Mouse (Mus musculus): ENCODE measurements around the gene Polr2e.
"Not testable (repeated sequence)": the region's sequence is repeated elsewhere in the genome, so short reads cannot be mapped to it uniquely, and the experiment has no call there.

Gene Polr2e

DNA sequence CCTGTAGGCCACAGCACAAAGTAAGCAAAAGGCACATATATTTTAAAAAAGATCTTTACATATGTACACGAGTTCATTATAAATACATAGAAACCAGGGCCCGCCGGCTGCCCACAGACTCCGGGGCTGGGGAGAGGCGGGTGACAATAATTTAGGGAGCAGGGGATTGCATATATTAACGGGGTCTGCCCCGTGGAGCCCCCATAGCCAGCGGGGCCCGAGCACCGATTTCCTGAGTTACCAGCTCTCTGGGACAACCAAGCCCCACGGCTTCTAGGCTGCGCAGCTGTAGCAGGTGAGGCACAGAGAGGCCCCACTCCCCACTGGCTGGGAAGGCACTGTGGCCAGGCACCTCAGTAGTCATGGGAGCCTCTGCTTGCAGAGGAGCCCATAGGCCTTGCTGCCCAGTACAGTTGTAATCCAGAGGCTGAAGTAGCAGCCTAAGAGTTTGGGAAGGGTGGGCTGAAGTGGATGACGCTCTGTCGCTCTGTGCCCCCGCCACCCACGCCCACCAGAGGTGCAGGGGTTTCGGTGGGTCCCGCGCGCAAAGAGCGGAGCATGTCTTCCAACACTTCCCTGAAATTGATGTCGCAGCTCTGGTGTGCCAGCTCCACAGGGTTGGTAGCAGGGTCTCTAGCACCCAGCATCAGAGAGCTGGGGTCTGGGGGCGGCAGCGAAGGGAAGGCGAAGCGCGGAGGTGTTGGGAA lies 17.5 kb upstream of the Polr2e start:
- no peak for DNase-seq (ENCODE audit: low spot score in 2 of 2)

DNA sequence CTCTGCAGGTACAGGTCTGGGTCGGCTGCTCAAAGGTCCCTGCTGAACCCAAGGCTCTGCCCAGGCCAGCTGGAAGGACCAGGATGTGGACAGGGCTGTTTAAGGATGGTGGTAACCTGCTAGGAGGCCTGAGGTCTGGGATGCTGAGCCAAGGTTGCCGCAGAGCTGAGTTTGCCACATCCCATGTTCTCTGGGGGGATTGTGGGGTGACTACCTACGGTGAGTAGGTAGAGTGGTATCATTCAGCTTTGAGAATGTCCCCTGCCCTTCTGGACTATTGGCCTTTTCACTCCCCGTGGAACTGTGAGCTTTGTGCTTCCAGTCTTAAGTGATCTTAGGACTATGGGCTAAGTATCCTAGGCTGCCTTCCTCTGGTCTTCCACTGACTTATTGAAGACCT lies 16.9 kb upstream of the Polr2e start:
- DNase-seq (ENCODE audit: low spot score in 2 of 2), result no peak

DNA sequence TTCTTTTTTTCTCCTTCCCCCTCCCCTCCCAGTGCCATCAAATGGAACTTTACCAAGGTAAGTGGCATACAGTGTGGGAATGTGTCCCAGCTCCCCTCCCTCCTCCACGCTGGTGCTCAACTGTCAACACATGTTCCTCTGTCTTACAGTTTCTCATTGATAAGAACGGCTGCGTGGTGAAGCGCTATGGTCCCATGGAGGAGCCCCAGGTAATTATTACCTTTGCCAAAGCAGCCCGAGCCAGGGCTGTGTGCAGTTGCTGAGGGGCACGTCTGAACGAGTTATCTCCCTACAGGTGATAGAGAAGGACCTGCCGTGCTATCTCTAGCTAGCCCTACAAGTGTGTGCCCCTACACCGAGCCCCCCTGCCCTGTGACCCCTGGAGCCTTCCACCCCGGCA lies 16.3 kb upstream of the Polr2e start:
- DNase-seq (ENCODE audit: low spot score in 2 of 2), result no peak

DNA sequence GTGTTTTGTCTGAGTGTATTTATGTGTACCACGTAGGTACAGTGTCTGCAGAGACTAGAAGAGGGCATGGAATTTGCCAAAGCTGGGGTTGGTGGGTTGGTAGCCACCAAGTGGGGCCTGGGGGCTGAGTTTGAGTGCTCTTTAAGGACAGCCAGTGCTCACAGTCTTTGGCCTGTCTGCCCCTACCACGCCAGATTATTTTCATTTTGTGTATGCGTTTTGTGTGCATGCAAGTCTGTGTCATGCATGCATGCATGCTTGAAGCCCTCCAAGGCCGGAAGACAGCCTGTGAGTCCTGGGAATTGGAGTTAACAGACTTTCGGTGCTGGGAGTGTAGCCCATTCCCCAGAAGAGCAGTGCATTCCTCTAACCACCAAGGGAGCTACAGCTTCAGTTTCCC lies 15.8 kb upstream of the Polr2e start:
- no peak for DNase-seq (ENCODE audit: low spot score in 2 of 2)

DNA sequence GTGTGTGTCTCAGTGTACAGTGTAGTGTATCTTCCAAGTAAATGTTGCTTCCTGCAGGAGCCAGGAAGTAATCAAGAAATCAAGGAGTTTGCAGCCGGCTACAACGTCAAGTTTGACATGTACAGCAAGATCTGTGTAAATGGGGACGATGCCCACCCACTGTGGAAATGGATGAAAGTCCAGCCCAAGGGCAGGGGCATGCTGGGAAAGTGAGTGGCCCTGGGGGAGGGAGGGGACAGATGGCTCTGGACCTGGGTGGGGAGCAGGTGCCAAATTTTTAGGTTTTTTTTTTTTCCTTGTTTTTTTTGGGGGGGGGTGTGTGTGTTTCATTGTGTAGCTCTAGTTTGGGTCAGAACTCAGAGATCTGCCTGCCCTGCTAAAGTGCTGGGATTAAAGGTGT lies 15.3 kb upstream of the Polr2e start:
- not testable (repeated sequence) for DNase-seq (ENCODE audit: low spot score in 2 of 2)

DNA sequence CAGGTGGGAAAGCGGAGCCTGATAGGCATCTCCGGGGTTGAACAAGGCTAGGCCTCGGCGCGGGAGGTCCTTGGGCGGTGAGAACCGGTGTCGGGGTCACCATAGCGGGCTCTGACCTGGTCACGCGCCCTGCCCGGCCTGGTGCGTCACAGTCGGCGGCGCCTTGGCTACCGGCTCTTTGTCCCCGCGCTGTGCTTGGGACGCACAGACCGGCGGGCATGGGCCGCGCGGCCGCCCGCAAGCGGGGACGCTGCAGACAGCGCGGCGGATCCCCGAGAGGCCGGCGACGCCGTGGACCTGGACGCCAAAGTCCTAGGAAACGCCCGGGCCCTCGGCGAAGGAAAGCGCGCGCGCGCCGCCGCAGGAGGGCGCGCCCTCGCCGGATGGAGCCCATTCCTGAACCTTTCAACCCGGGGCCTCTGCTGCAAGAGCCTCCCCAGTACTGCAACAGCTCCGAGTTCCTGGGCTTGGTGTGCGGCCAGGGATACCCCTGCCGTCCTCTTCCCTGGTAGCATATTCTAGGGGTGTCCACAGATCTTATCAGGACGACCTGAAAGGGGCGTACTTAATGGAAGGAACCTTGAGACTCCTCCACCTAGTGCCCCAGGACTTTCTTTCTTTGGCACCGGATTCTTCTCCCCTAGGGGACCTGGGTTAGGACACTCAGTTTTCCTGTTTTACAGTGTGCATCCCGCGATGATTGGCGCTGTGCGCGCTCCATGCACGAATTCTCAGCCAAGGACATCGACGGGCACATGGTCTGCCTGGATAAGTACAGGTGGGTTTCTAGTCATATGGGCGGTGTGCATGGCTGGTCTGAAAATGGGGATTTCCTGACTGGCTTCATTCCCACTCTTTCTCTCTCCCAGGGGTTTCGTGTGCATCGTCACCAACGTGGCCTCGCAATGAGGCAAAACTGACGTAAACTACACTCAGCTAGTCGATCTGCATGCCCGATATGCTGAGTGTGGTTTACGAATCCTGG lies 14.5 kb upstream of the Polr2e start:
- DNase-seq (ENCODE audit: low spot score in 2 of 2), result peak; percentile 48 to 68

DNA sequence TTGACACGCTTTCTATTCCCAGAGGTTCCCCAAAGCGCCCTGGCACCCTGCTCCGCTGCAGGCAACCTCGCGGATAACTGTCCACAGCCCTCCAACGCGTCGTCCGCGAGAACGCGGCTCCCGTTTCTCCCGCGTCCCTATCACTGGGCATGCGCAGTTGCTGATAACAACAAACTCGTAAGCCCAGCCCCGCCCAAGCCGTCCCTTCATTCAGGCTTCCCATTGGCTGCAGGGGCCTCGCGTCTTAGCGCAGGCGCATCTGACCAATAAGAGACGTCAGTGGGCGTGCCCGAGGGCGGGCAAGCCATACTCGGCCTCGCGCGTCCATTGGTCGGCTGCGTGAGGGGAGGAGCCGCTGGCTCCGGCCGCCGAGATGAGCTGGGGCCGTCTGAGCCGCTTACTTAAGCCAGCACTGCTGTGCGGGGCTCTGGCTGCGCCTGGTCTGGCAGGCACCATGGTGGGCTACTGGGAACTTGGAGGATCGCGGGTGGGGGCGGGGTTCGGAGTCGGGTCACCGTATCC lies 13.7 kb upstream of the Polr2e start:
- peak; percentile 99 to 100 for DNase-seq (ENCODE audit: low spot score in 2 of 2)

DNA sequence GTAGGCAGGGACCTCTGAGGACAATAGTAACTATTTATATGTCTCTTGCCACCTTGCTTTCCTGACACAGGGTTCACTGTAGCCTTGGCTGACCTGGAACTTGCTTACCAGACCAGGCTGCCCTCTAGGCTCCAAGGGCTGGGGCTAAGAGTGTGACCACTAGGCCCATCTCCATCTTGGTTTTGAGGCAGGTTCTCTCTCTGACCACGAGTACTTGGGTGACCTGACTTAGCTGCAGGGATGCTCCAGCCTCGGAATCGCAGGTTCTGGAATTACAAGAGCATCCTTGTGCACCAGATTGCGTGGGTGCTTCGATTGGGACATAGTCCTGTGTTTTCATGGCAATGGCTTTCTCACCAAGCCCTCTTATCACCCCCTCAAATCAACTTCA lies 12.8 kb upstream of the Polr2e start:
- no peak for DNase-seq (ENCODE audit: low spot score in 2 of 2)

DNA sequence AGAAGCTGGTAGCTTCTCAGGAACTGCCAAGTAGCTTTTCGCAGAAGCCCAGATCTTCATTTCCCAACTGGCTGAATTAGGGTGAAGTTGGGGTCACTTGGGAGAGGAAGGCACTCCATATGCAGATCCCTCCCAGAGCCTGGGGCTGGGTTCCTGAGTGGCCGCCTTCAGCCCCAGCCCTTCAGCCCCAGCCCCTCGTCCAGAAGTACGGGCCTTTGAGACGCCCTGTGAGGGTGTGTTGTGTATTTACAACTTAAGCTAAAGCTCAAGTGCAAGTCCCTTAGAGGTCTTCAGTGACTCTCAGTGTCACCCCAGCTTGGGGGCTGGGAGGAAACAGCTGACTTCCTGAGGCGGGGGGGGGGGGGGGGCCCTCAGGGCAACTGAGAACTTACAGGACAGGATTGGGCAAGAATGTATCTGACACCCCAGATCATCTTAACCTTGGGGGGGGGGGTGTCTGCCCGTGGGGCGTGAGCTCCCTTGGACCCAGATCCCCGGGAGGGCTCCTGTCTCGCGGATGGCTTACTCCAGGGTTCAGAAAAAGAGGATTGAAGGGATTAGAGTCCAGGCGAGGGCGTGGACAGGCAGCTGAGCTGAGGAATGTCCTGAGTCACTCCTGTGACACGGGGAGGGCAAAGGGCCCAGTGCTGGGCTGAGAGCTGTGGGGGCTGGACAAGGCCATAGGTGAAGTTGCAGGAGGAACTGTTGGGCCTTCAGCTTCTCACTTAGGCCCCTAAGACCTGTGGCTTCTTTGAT lies 12.2 kb upstream of the Polr2e start:
- DNase-seq (ENCODE audit: low spot score in 2 of 2), result peak; percentile 48 to 70

DNA sequence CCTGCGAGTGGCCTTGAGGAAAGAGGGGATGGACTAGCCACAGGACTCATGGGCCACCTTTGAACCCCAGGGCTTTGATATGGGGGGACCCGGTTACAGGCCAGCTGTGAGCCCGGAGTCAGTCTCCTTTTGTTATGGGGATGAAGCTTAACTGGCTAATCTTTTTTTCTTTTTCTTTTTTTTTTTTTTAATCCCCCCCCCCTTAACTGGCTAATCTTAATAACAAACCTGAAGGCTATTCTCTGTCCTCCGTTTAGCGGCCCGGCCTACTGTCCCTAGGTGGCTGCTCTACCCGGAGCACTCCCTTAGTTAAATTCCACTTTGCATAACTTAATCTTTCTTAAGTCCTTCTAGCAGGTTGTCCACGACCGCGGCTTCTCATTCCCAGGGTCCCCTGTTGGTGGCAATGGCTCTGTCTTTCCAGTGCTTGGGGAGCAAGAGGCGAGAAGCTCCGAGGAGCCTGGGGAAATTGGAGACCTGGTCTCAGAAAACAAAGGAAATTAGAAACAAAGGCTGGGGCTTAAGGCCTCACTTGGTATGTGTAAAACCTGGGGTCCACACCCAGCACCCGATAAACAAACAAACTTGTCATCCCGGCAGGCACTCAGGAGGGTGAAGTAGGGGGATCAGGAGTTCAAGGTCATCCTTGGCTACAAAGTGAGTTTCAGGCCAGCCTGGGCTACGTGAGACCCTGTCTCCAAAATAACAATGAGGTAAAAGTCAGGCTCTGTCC lies 11.5 kb upstream of the Polr2e start:
- DNase-seq (ENCODE audit: low spot score in 2 of 2), result no peak

DNA sequence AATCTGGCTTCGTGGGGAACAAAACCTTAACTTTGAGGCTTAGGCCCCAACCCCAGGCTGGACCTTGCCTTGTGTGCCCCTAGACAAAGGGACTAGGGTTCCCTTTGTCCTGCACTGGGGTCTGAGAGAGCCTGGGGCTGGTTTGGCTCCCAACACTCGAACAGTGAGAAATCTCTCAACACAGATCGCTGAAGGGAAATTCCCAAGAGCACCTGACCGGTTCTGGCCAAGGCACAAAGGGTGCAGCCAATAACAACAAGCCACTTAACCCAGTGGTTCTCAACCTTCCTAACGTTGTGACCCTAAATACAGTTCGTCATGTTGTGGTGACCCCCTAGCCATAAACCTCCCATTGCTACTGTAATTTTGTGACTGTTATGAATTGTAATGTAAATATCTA lies 10.6 kb upstream of the Polr2e start:
- DNase-seq (ENCODE audit: low spot score in 2 of 2), result no peak

DNA sequence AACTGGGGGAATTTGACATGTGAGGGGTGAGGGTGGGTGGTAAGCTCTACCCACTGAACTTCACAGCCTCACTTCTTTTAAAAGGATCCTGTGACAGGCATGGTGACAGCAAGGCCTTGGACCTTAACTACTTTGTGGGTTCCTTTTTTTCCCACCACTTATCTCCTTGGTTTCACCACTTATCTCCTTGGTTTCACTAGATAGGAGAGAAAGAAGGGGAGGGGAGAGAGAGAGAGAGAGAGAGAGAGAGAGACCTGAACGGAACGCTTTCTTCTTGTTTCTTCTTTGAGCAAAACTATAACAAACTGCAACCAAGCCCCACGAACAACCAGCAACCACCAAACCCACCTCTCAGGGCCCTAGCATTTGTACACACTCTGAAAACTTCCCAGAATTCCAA lies 9.2 kb upstream of the Polr2e start:
- DNase-seq (ENCODE audit: low spot score in 2 of 2), result no peak

DNA sequence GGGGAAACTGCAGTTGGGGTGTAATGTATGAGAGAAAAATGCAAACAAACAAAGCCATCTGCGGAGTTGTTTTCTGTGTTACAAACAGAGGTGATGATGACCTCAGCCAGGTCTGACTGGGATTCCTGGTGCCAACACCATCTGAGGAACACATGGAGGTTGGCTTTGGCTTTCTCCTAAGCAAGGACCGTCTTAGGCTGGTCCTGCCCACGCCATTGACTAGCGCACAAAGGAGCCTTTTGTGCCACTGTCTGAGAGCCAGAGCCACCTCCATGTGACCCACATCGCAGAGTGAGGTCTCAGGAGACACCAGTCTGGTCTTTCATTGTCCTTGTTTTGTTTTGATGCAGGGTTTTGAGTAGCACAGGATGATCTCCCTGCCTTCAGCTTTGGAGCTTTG lies 8.8 kb upstream of the Polr2e start:
- no peak for DNase-seq (ENCODE audit: low spot score in 2 of 2)

DNA sequence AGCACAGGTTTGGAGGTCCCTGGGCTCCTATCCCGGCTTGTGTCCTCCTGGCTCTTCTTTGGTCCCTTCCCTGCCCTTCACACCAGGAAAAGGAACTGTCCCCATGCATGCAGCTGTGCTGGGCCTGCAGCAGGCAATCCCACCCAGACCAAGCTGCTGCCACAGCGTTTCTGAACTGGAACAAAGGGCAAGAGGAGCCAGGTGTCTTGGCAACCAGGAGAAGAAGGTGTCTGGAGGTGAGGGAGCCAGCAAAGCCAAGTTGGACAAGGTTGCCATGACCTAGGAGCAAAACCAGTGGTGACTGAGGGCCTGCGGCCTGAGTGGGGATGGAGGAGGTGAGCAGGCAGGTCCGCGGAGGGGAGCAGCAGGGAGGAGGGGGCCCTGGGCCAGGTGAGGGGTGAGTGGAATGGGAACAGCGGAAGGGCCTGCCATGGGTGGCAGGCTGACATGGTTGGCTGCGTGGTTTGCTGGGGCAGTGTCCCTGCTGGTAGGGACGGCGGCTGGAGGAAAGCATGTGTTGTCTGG lies 7.5 kb upstream of the Polr2e start, which contains the start of gene Gpx4:
Gene Gpx4, plus strand, starts transcription at position 126 of the 525 bp plus-strand sequence.
- DNase-seq (ENCODE audit: low spot score in 2 of 2), result no peak

DNA sequence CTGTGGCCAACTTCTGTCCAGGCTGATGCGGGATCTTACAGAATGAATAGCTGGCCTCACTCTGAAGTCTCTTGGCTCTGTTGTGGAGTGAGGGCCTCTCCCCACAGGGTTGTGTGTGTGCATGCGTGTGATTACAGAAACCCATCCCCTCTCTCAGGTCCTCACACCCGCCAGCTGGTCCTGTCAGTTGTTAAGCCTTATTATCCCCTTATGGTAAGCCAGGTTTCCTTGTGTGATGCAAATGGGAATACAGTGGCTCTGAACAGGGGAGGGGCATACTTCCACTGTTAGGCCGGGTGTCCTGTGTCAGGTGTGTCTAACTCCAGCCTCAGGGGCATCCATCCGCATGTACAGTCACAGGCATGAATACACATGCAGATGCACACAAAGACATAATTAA lies 6.2 kb upstream of the Polr2e start:
- DNase-seq (ENCODE audit: low spot score in 2 of 2), result no peak

DNA sequence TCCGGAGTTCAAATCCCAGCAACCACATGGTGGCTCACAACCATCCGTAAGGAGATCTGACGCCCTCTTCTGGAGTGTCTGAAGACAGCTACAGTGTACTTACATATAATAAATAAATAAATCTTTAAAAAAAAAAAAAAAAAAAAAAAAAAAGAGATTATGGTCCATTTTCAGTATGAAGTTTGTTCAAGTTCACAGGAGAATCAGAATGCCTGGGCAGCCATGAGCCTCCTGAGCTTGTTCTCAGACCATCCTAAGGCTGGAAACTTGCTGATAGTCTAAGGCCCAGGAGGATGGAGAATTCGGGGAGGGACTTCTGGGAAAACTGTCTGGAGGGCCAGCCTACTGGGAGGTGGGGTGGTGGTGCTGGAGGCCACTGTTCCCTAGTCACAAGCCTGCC lies 5.8 kb upstream of the Polr2e start:
- not testable (repeated sequence) for DNase-seq (ENCODE audit: low spot score in 2 of 2)

DNA sequence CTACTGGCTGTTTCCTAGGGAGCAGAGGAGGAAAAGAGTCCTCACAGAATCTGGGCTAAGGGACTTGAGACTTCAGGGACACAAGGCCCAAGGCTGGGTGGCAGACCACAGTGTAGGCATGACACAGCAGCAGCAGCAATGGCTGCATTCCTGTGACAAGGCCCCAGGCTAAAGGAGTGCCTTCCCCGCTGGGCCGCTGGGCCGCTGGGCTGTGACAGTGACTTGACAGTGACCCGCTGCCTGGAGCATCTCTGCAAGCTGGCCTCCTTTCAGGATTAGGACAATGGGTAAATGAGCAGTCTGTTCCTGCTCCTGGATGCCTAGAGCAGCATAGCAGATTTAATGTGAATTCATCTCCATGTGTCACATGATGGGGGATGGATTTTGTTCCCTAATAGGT lies 4.5 kb upstream of the Polr2e start:
- DNase-seq (ENCODE audit: low spot score in 2 of 2), result no peak

DNA sequence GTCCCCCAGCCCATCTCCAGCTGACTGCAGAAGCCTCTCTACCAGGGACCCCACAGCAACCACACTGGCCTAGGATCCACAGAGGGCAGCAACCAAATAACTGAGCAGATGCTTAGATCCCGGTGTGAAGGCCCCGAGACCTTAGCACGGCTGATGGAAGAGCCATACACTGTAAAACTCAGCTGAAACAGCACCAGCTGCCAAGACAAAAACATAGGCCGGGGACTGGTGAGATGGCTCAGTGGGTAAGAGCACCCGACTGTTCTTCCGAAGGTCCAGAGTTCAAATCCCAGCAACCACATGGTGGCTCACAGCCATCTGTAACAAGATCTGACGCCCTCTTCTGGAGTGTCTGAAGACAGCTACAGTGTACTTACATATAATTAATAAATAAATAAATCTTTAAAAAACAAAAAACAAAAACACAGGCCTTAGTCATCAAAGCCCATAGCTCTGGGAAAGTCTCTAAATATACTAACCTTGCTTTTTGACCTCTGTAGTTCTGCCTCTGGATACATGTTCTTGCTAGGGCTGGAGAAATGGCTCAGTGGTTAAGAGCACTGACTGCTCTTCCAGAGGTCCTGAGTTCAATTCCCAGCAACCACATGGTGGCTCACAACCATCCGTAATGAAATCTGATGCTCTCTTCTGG lies 1.9 kb upstream of the Polr2e start:
- DNase-seq (ENCODE audit: low spot score in 2 of 2), result not testable (repeated sequence)

DNA sequence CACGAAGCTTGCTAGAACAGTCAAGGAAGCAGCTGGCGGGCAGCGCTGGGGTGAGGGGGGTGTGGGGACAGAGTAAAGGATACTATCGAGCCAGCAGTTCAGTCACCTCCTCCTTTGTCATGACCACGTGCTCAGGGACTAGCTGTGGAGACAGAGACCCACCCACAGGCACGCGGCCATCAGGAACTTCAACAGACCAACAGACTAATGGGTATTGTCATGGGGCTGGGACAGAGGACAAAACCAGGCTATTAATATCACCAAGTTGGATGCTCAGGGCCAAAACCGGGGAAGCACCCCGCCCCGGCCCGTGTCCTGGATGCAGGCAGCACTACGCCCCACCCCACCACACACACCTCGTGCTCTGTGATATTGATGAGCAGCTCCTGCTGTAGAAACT lies 2.8 kb downstream of the Polr2e start:
- no peak for DNase-seq (ENCODE audit: low spot score in 2 of 2)

DNA sequence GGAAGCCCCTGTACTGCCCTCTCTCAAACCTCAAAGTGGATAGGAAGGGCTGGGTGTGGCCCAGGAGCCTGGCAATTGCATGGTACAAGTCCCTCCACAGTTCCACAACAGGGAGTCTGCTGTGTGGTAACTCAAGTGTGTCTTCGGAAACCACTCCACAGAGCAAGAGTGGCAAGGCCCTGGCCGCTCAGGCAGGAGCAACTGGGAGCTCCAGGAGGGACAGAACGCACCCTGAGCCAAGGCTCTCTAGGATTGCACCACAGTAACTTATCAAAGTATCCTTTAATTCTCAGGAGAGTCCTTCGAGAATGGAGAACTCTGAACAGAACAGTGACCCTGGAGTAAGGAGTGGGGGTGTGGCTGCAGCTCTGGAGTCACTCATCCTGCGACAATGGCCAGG lies 3.9 kb downstream of the Polr2e start:
- no peak for DNase-seq (ENCODE audit: low spot score in 2 of 2)

DNA sequence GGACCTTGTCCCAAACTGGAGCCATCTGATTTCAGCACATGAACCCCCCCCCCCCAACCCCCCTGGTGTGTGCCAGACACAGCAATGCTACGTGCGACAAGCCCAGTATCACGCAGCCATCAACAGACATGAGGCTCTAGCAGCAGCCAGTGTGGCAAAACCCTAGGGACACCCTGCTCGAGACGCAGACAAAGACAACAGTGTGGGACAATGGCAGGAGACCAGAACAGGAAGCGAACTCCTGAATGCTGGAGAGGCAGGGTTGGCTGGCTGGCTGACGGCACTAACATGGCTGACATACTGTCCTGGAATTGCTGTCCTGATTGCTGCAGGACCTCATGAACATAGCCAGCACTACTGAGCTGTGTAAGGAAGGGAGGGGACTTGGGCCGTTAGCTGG lies 4.4 kb downstream of the Polr2e start:
- no peak for DNase-seq (ENCODE audit: low spot score in 2 of 2)

Measured in natural killer cell, adult 2 months (primary cell).